Mouse (Mus musculus) neural tube, embryonic 12.5 days (tissue): ENCODE data around the gene Gtf3c1. TPM values are rescaled to one million over a fixed set of nuclear protein-coding genes. Genes with fewer than 3 reads are reported as not detected.

Experiments
- ATAC-seq: fragments of 200-750 bp; cut with Nextera tagmentation; 2 replicates; pipeline ENCODE4 v1.8.0; 2017; ENCODE audit warnings: low read depth, mild to moderate bottlenecking, moderate TSS enrichment, moderate library complexity; ENCODE audit not compliant: low FRiP score
- H3K27ac ChIP-seq: fragments of 300-500 bp; sonication (generic); 2 replicates; pipeline ENCODE4 v1.5.1; 2016
- H3K27me3 ChIP-seq: fragments of 300-500 bp; sonication (generic); replicated peaks from 2 replicates; pipeline ENCODE4 v1.6.1; 2016; ENCODE audit warnings: mild to moderate bottlenecking
- H3K36me3 ChIP-seq: fragments of 300-500 bp; sonication (generic); 2 replicates; pipeline ENCODE4 v1.6.1; 2016; ENCODE audit warnings: mild to moderate bottlenecking
- H3K4me1 ChIP-seq: fragments of 300-500 bp; sonication (generic); 2 replicates; pipeline ENCODE4 v1.6.1; 2016
- H3K4me2 ChIP-seq: fragments of 300-500 bp; sonication (generic); replicated peaks from 2 replicates; pipeline ENCODE4 v1.6.1; 2016; ENCODE audit warnings: mild to moderate bottlenecking
- H3K4me3 ChIP-seq: fragments of 300-500 bp; sonication (generic); 2 replicates; pipeline ENCODE4 v1.5.1; 2016
- H3K9ac ChIP-seq: fragments of 300-500 bp; sonication (generic); 2 replicates; pipeline ENCODE4 v1.6.1; 2016; ENCODE audit warnings: mild to moderate bottlenecking
- H3K9me3 ChIP-seq: fragments of 300-500 bp; sonication (generic); 2 replicates; pipeline ENCODE4 v1.6.1; 2016; ENCODE audit warnings: mild to moderate bottlenecking
- WGBS: fragments of 180-500 bp; shearing (Covaris S2); methylation state at CpG from one replicate; pipeline ENCODE4 v1.1.7; 2016; 5-methylcytosine and 5-hydroxymethylcytosine counted together
- polyA plus RNA-seq: library from polyadenylated mRNA; unstranded; fragments of >200 nt; fragmentation: Nextera tagmentation; extraction: Ambion mirVana; gene quantifications from 2 replicates; pipeline ENCODE4 v1.2.1, GENCODE M21; 2016

The Gtf3c1 gene
- polyA plus RNA-seq, 1 experiment from 2014 or later = 46.8 TPM

GRCm38 (mm10) chr7:125597516-125598347, 109.8 kb downstream of the Gtf3c1 start:
- H3K36me3 ChIP-seq = no peaks in the 10 kb centered on the region
- H3K4me3 ChIP-seq = no peak overlapping the region
- WGBS = 88% methylated on average over 11 of the region's 11 CpGs
- H3K4me1 ChIP-seq = no peaks in the 10 kb centered on the region
- ATAC-seq = no peak
- no peak overlapping the region for H3K4me2 ChIP-seq
- H3K27ac ChIP-seq = no peak overlapping the region
- H3K9ac ChIP-seq = no peak overlapping the region
- H3K9me3 ChIP-seq = no peaks in the 10 kb centered on the region
- no peaks in the 10 kb centered on the region for H3K27me3 ChIP-seq

GRCm38 (mm10) chr7:125597083-125597482, 110.5 kb downstream of the Gtf3c1 start:
- 89% methylated on average over 9 of the region's 9 CpGs for WGBS
- no peaks in the 10 kb centered on the region for H3K4me1 ChIP-seq
- H3K9me3 ChIP-seq = no peaks in the 10 kb centered on the region
- no peak overlapping the region for H3K27ac ChIP-seq
- H3K4me2 ChIP-seq = no peak overlapping the region
- no peak overlapping the region for H3K4me3 ChIP-seq
- no peak for ATAC-seq
- no peaks in the 10 kb centered on the region for H3K36me3 ChIP-seq
- no peak overlapping the region for H3K9ac ChIP-seq
- no peaks in the 10 kb centered on the region for H3K27me3 ChIP-seq

GRCm38 (mm10) chr7:125596406-125596805, 111.2 kb downstream of the Gtf3c1 start:
- no peak overlapping the region for H3K27ac ChIP-seq
- H3K9me3 ChIP-seq = no peaks in the 10 kb centered on the region
- WGBS = 75% methylated on average over 3 of the region's 3 CpGs
- H3K4me1 ChIP-seq = no peaks in the 10 kb centered on the region
- H3K9ac ChIP-seq = no peak overlapping the region
- no peaks in the 10 kb centered on the region for H3K27me3 ChIP-seq
- no peak for ATAC-seq
- no peaks in the 10 kb centered on the region for H3K36me3 ChIP-seq
- no peak overlapping the region for H3K4me3 ChIP-seq
- H3K4me2 ChIP-seq = no peak overlapping the region

GRCm38 (mm10) chr7:125593831-125594230, 113.7 kb downstream of the Gtf3c1 start:
- Histone ChIP-seq H3K27me3 (no peaks in the 10 kb centered on the region), H3K4me1 (no peaks in the 10 kb centered on the region), H3K9ac (no peak overlapping the region), H3K9me3 (no peaks in the 10 kb centered on the region), H3K4me3 (no peak overlapping the region), H3K36me3 (no peaks in the 10 kb centered on the region), H3K4me2 (no peak overlapping the region), H3K27ac (no peak overlapping the region)
- no peak for ATAC-seq
- 91% methylated on average over 4 of the region's 4 CpGs for WGBS

Other genes starting within 250 kb of the Gtf3c1 start
- 98.8 and 108 TPM in 2 replicates for gene Nsmce1, start 216.2 kb downstream of the Gtf3c1 start, polyA plus RNA-seq
- gene Il4ra, start 155.7 kb downstream of the Gtf3c1 start, polyA plus RNA-seq = 5.1 and 5.3 TPM in 2 replicates
- 0.27 and 0.35 TPM in 2 replicates for gene Il21r, start 104.4 kb downstream of the Gtf3c1 start, polyA plus RNA-seq
- gene D430042O09Rik, start 108 bp upstream of the Gtf3c1 start, polyA plus RNA-seq = 8.7 and 9.7 TPM in 2 replicates